Mouse (Mus musculus): Measurements from ENCODE around the gene Esr1. TPM values are rescaled to one million over a fixed set of nuclear protein-coding genes. Genes with fewer than 3 reads are reported as not detected.

Esr1 gene
- 92.2 and 103 TPM in 2 replicates for polyA plus RNA-seq (2012; rRNA removed)

DNA sequence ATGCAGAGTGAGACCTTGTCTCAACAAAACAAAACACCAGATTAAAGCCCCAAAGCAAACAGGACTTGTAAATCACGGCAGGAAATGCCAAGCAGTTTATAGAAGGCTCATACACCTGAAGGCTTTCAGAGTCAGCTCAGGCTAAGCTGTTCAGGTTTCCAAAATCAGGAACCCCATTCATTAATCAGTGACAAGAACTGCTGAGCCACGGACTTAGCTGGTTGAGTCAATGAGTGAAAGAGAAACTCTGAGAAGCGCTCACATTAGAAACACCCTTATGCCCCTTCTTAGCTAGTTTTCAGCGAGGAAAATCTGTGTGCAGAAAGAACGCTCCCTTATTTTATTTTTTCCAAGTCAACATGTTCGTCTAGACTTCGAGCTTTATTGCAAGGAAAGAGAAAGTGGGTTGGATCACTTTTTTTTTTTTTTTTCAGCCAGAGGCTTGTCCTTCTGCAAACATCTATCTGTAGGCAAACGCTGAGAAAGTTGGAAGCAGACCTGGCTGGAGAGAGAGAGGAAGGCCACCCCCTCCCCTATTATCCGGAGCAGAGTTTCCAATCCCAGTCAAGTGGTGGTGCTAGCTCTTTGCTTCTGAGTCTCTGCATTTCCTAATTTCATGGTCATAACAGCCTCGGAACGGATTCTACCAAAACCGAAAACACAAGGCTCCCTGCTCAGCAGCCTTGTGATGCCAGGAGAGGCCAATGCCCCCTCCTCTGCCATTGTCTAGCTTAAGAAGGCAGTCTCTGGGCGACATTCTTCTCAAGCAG is at the start of gene Esr1:
Esr1 (plus strand) TSS at position 208 of the 770 bp plus-strand sequence.

Other genes with a start within 250 kb of the Esr1 start
- 10.0 and 10.6 TPM in 2 replicates for gene Zbtb2, start 223.5 kb upstream of the Esr1 start, polyA plus RNA-seq (2012; rRNA removed)
- 27.9 and 36.6 TPM in 2 replicates for gene Rmnd1, start 179.2 kb upstream of the Esr1 start, polyA plus RNA-seq (2012; rRNA removed)
- gene Armt1, start 179.1 kb upstream of the Esr1 start, polyA plus RNA-seq (2012; rRNA removed) = 4.7 and 5.9 TPM in 2 replicates
- 0.83 and 0.96 TPM in 2 replicates for gene Ccdc170, start 129.1 kb upstream of the Esr1 start, polyA plus RNA-seq (2012; rRNA removed)